Mouse (Mus musculus) spleen, adult 10 weeks (tissue): ENCODE data around the gene Pold1. TPM values are rescaled to one million over a fixed set of nuclear protein-coding genes. Genes with fewer than 3 reads are reported as not detected.

Experiments
- polyA plus RNA-seq: library from polyadenylated mRNA; stranded (reverse); fragments of 350-450 nt; fragmentation: Illumina TruSeq; extraction: RNeasy Lipid Tissue Mini Kit (QIAGEN cat#74804); gene quantifications from one replicate; pipeline ENCODE4 v1.2.3, GENCODE M21; 2015; ENCODE audit warnings: low replicate concordance; ENCODE audit not compliant: insufficient read depth

The Pold1 gene
- 14.2 TPM for polyA plus RNA-seq

DNA sequence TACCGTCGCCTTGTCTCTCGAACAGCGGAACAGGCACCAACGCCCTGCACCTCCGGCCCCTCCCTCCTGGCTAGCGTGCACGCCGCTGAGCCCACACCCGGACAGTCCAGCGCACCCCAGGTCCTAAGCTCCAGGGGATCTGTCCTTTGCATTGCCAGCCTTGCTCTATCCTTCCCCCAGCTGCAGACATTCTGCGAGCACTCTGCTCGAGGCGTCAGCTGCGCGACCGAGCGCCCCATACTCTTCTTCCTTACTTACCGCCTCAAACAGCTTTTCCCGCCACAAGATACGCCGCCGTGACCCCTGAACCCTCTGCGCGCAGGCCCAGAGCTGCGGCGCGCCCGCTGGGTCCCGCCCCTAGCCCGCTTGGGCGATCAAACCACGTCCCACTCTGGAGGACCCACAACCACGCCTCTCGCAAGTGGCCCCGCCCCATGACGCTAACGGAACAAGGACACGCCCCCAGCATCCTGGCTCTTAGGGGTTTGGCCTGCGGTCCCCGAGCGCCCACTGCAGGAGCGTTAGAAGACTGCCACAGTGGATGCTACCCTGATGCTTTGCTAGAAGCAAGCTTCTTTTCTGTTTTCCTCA, at the start of gene Pold1:
TSS of gene Pold1 (minus strand) at position 353 of the 591 bp plus-strand sequence.

DNA sequence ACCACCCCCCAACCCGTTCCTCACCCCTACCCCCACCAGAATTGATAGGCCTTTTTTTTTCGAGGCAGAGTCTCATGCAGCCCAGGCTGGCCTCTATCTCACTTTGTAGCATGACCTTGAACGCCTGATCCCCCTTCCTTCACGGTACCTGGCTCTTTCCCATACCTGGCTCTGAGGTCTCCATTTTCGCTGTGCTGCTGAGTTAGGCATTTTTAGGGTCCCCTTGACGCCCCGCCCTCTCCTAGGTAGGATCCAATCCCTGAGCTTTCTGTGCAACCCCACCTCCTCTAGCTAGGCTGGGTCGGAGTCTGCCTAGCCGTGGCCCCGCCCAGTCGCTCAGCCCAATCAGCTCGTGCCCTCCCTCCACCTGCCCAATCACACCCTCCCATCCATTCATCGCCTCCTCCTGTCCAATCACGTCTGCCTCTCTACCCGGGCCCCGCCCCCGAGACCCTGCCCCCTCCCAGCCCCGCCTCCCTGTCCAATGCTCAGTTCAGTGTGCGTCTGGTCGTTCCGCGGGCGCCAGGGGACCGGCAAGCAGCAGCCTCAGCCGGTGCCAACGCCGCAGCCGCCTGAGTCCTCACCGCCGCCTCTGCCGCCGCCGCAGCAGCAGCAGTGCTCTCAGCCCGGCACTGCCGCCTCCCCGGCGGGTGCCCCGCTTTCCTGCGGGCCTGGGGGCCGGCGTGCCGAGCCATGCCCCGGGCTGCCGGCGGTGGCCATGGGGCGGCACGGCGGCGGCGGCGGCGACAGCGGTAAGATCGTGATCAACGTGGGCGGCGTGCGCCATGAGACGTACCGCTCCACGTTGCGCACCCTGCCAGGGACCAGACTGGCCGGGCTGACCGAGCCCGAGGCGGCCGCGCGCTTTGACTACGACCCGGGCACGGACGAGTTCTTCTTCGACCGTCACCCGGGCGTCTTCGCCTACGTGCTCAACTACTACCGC, 42.0 kb upstream of the Pold1 start, which contains the start of gene Kcnc3:
TSS of gene Kcnc3 (plus strand) at position 263 of the 946 bp plus-strand sequence.

DNA sequence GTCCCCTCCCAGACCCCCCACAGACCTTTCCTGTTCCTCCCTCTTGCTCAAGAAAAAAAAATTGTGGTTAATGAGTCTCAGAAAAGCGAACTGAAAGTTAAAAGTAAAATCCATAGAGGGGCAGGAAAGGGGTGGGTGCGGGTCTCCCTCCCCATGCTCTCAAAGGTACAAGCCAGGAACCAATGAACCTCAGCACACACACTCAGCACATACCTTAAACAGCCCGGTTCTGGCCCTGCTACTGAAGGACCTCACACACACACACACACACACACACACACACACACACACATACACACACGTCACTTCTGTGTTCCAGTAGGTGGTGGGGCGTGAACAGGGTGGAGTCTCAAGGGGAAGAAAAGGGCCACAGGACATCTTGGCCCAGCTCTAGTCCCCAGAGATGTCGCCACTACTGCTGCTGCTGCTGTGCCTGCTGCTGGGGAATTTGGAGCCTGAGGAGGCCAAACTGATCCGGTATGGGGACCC, 23.6 kb upstream of the Pold1 start, which contains the start of gene Napsa:
TSS of gene Napsa (plus strand) at position 168 of the 489 bp plus-strand sequence.

DNA sequence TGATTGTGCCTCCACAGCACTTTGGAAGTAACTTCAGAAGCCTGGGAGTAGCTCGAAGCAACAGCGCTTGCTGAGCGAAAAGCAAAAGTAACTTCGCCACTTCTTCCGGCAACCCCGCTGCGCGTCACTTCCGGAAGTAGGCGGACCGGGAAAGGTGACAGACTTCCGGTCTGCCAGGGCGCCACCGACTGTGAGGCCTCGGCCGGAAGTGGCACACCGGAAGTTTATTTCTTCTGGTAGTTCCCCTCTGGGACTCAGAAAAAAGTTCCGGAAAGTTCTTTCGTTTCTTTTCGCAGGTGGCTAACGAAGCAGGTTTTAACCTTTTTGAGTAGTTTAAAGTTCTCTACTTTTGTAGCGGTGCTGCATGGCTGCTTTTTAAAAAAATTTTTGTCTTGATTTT, 5.2 kb upstream of the Pold1 start, which contains the start of gene Nr1h2:
TSS of gene Nr1h2 (minus strand) at position 126 of the 400 bp plus-strand sequence.

DNA sequence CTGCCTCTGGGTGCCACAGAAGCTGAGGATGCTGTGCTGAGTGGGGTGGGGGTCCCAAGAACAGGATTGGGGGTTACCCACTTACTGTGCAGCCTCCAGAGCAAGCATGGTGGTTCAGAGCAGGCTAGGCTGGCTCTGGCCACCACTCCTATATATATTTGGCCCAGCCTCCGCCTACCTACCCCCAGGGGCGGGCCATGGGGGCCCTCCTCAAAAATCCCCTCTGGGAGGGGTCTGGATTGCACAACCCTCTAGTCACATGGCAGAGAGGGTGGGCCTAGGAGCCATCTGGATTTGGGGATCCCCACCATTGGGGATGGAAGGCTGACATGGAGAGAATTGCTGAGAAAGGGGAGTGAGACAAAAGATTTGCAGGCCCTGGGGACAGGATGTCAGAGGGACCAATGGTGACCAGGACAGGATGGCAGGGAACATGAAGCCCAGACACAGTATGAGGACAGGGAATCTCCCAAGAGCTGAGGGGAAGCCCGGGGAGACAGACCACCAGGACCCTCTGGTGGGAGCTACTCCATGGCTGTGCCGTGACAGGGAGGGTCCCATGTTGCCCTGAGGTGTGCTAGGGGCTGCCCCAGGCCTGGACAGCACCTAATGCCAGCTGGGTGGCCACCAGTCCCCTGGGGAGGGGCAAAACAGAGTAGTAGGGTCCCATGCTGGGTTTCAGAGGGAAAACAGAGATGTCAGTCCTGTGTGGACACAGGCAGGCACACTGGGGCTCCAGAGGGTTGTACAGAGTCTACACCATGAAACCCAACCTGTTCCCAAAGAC, 16.5 kb downstream of the Pold1 start, which contains the start of gene Spib:
TSS of gene Spib (minus strand) at position 126 of the 787 bp plus-strand sequence.

DNA sequence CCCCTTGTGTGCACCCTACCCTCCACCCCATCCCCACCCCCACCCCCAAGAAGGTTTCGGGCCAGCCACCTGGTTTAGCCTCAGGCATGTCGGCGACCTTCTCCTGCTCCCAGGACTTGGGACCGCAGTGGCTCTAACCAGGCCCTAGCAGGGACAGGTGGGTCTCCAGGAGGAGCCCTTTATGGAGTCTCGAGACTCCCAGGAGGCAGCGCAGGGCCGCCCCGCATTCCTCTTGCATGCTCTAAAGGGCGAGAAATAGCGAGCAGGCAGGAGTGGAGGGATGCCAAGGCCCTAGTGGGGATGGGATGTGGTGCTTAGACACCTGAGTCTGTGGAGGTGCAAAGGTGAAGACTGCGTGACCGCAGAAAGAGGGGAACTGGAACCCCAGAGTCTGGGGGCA, 24.1 kb downstream of the Pold1 start, which contains the start of gene Mybpc2:
TSS of gene Mybpc2 (minus strand) at position 155 of the 400 bp plus-strand sequence.

DNA sequence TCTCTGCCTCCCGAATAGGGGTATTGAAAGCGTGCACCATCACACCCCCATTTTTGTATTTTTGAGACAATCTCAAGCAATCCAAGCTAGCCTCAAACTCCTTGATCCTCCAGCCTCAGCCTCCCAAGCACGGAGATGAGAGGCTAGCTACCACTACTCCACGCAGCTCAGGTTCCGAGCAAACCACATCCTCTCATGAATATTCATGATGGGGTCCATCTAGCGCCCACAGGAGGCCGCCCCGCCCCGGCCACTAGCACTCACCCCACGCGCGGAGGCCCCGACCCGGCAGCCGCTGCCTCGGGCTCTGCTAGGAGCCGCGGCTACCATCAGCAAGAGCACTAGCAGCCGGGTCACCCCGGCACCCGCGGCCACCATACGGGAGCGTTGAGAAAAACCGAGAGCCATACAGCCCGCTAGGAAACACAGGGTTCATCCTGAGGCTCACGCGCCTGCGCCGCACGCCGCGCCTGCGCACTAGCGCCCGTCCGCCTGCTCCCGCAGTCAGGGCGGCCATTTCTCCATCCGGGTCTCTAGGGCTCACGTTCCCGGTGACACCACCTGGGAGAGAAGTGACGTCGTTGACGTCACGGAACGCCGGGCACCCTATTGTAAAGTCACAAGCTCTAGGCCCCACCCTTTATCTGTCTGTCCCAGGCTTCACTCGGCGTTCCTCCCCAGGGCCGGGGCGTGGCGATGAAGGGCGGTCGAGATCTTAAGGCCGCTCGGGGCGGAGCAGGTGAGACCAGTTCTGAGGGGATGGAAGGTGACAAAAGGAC, 52.5 kb downstream of the Pold1 start, which contains the start of the genes Emc10 and Fam71e1:
TSS of gene Emc10 (minus strand) at position 538 of the 779 bp plus-strand sequence.
TSS of gene Fam71e1 (plus strand) at position 590 of the 779 bp plus-strand sequence.

Other genes with a start within 250 kb of the Pold1 start
- gene Clec11a, start 241.9 kb downstream of the Pold1 start, polyA plus RNA-seq = 2.6 TPM
- 1.8 TPM for gene Shank1, start 238.6 kb downstream of the Pold1 start, polyA plus RNA-seq
- 0.28 TPM for gene Syt3, start 164.7 kb downstream of the Pold1 start, polyA plus RNA-seq
- gene 1700008O03Rik, start 163.0 kb downstream of the Pold1 start, polyA plus RNA-seq = not detected
- not detected for gene Lrrc4b, start 119.8 kb downstream of the Pold1 start, polyA plus RNA-seq
- gene Aspdh, start 83.5 kb downstream of the Pold1 start, polyA plus RNA-seq = not detected
- gene Josd2, start 80.9 kb downstream of the Pold1 start, polyA plus RNA-seq = 22.8 TPM
- 16.3 TPM for gene Emc10, start 52.3 kb downstream of the Pold1 start, polyA plus RNA-seq
- gene Fam71e1, start 52.3 kb downstream of the Pold1 start, polyA plus RNA-seq = 1.3 TPM
- 0.95 TPM for gene Mybpc2, start 24.2 kb downstream of the Pold1 start, polyA plus RNA-seq
- gene Spib, start 16.8 kb downstream of the Pold1 start, polyA plus RNA-seq = 234 TPM
- 31.8 TPM for gene Nr1h2, start 5.1 kb upstream of the Pold1 start, polyA plus RNA-seq
- gene Napsa, start 23.5 kb upstream of the Pold1 start, polyA plus RNA-seq = 205 TPM
- 1.2 TPM for gene Kcnc3, start 41.8 kb upstream of the Pold1 start, polyA plus RNA-seq
- gene Myh14, start 122.0 kb upstream of the Pold1 start, polyA plus RNA-seq = not detected
- not detected for gene Izumo2, start 159.9 kb upstream of the Pold1 start, polyA plus RNA-seq
- 43.6 TPM for gene Vrk3, start 199.6 kb upstream of the Pold1 start, polyA plus RNA-seq
- 1.3 TPM for gene Zfp473, start 202.2 kb upstream of the Pold1 start, polyA plus RNA-seq